Mouse (Mus musculus): Measurements from ENCODE around the gene Tnpo3. TPM values are rescaled to one million over a fixed set of nuclear protein-coding genes. Genes with fewer than 3 reads are reported as not detected.

The Tnpo3 gene
- total and polyA plus RNA-seq, 3 experiments, result 32.7 to 44.1 (median 43.0) TPM

GRCm38 (mm10) chr6:29641816-29642215, 32.1 kb upstream of the Tnpo3 start:
- 79% methylated on average over 4 of the region's 4 CpGs for WGBS
- DNase-seq, result no peak
- intact Hi-C loops (cut with DNase I), result loop anchor here (10.0 kb wide), 1 partner anchor 247 kb away; the partner anchor contains the start of gene Ccdc136
- H3K9ac ChIP-seq (ENCODE audit: low read depth, low read length), result no peak overlapping the region
- no peaks in the 10 kb centered on the region; the same call in 1 of the 2 replicates for H3K36me3 ChIP-seq (ENCODE audit: control insufficient read depth, insufficient read depth, low read length)
- H3K4me3 ChIP-seq, result no peak overlapping the region
- TF ChIP-seq CTCF (IDR thresholded peaks at IDR 0.05) (no peak), POLR2A (IDR thresholded peaks at IDR 0.05; ENCODE audit: insufficient read depth, low read depth, low read length) (no peak), EP300 (IDR thresholded peaks at IDR 0.05; ENCODE audit: insufficient read depth, low read depth, low read length) (no peak)
- no peak overlapping the region for H3K27ac ChIP-seq
- H3K79me2 ChIP-seq (replicated peaks; ENCODE audit: control insufficient read depth, insufficient read depth, low read length), result no peaks in the 10 kb centered on the region
- H3K4me1 ChIP-seq (ENCODE audit: control insufficient read depth, insufficient read depth, low read length), result no peaks in the 10 kb centered on the region
- no peaks in the 10 kb centered on the region; the same call in 1 of the 2 replicates for H3K27me3 ChIP-seq (ENCODE audit: control insufficient read depth, insufficient read depth, low read length)

- H3K36me3 ChIP-seq (ENCODE audit: control insufficient read depth, insufficient read depth, low read length), result no peaks in the 10 kb centered on the region; the same call in 1 of the 2 replicates
- H3K79me2 ChIP-seq (replicated peaks; ENCODE audit: control insufficient read depth, insufficient read depth, low read length), result no peaks in the 10 kb centered on the region
- WGBS, result 39% methylated on average over 7 of the region's 7 CpGs
- H3K4me1 ChIP-seq (ENCODE audit: control insufficient read depth, insufficient read depth, low read length), result no peaks in the 10 kb centered on the region
- H3K27ac ChIP-seq, result no peak overlapping the region
- intact Hi-C loops (cut with DNase I), result loop anchor here (10.0 kb wide), 1 partner anchor 245 kb away; the partner anchor contains the start of gene Ccdc136
- H3K27me3 ChIP-seq (ENCODE audit: control insufficient read depth, insufficient read depth, low read length), result no peaks in the 10 kb centered on the region; the same call in 1 of the 2 replicates
- H3K9ac ChIP-seq (ENCODE audit: low read depth, low read length), result no peak overlapping the region
- no peak overlapping the region for H3K4me3 ChIP-seq
- TF ChIP-seq POLR2A (IDR thresholded peaks at IDR 0.05; ENCODE audit: insufficient read depth, low read depth, low read length), result no peak
- no peak for TF ChIP-seq EP300 (IDR thresholded peaks at IDR 0.05; ENCODE audit: insufficient read depth, low read depth, low read length)
- no peak for TF ChIP-seq CTCF (IDR thresholded peaks at IDR 0.05)
- DNase-seq, result no peak
Observed at GRCm38 (mm10) chr6:29639580-29640419, 30.1 kb upstream of the Tnpo3 start.

GRCm38 (mm10) chr6:29638844-29639460, 29.3 kb upstream of the Tnpo3 start:
- Histone ChIP-seq H3K27ac (no peak overlapping the region), H3K4me3 (no peak overlapping the region), H3K4me1 (ENCODE audit: control insufficient read depth, insufficient read depth, low read length) (no peaks in the 10 kb centered on the region), H3K27me3 (ENCODE audit: control insufficient read depth, insufficient read depth, low read length) (no peaks in the 10 kb centered on the region; the same call in 1 of the 2 replicates), H3K79me2 (replicated peaks; ENCODE audit: control insufficient read depth, insufficient read depth, low read length) (no peaks in the 10 kb centered on the region), H3K9ac (ENCODE audit: low read depth, low read length) (no peak overlapping the region), H3K36me3 (ENCODE audit: control insufficient read depth, insufficient read depth, low read length) (no peaks in the 10 kb centered on the region; the same call in 1 of the 2 replicates)
- 6% methylated on average over 15 of the region's 16 CpGs for WGBS
- no peak for TF ChIP-seq POLR2A (IDR thresholded peaks at IDR 0.05; ENCODE audit: insufficient read depth, low read depth, low read length)
- TF ChIP-seq CTCF (IDR thresholded peaks at IDR 0.05), result no peak
- intact Hi-C loops (cut with DNase I), result no loop called here
- DNase-seq, result no peak

DNA sequence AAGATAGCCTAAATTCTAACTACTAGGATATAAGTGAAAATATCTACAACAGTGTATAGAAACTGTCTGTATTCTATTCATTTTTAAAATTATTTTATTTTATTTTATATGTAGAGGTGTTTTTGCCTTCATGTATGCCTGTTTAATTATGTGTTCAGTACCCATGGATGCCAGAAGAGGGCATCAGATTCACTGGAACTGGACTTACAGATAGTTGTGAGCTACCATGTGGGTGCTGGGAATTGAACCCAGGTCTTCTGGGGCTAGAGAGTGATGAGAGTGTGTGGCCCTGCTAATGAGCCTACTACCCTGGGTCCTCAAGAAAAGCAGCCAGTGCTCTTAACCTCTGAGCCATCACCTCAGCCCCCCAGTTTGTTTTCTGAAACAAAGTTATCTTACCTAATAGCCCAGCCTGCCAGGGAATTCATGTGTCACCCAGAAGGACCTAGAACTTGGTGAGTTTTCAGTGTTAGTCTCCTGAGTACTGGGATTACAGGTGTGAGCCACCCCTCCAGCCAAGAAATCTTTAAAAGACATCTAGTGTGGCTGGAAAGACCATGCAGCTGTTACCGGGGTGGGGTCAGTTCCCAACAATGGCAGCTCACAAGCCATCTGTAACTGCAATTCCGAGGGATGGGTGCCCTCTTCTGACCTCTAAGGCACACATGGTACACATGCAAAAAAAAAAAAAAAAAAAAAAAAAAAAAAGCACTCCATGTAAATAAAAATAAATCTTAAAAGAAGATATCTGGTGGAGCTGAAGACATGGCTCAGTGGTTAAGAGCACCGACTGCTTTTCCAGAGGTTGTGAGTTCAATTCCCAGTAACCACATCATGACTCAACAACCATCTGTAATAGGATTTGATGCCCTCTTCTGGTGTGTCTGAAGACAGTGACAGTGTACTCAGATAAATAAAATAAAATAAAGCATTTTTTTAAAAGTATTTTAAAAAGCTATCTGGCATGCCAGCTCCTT, 28.0 kb upstream of the Tnpo3 start:
- no peak overlapping the region for H3K4me3 ChIP-seq
- no peak overlapping the region for H3K9ac ChIP-seq (ENCODE audit: low read depth, low read length)
- no peak overlapping the region for H3K27ac ChIP-seq
- H3K79me2 ChIP-seq (replicated peaks; ENCODE audit: control insufficient read depth, insufficient read depth, low read length), result no peaks in the 10 kb centered on the region
- no peak for DNase-seq
- H3K27me3 ChIP-seq (ENCODE audit: control insufficient read depth, insufficient read depth, low read length), result no peaks in the 10 kb centered on the region; the same call in 1 of the 2 replicates
- WGBS, result 74% methylated on average over 3 of the region's 3 CpGs
- intact Hi-C loops (cut with DNase I), result no loop called here
- no peak for TF ChIP-seq POLR2A (IDR thresholded peaks at IDR 0.05; ENCODE audit: insufficient read depth, low read depth, low read length)
- no peak for TF ChIP-seq EP300 (IDR thresholded peaks at IDR 0.05; ENCODE audit: insufficient read depth, low read depth, low read length)
- no peak for TF ChIP-seq CTCF (IDR thresholded peaks at IDR 0.05)
- no peaks in the 10 kb centered on the region for H3K36me3 ChIP-seq (ENCODE audit: control insufficient read depth, insufficient read depth, low read length)
- H3K4me1 ChIP-seq (ENCODE audit: control insufficient read depth, insufficient read depth, low read length), result no peaks in the 10 kb centered on the region

GRCm38 (mm10) chr6:29636322-29637092, 26.8 kb upstream of the Tnpo3 start:
- no peaks in the 10 kb centered on the region for H3K79me2 ChIP-seq (replicated peaks; ENCODE audit: control insufficient read depth, insufficient read depth, low read length)
- H3K9ac ChIP-seq (ENCODE audit: low read depth, low read length), result no peak overlapping the region
- H3K4me1 ChIP-seq (ENCODE audit: control insufficient read depth, insufficient read depth, low read length), result no peaks in the 10 kb centered on the region
- no peak overlapping the region for H3K27ac ChIP-seq
- H3K36me3 ChIP-seq (ENCODE audit: control insufficient read depth, insufficient read depth, low read length), result no peaks in the 10 kb centered on the region
- no peak for DNase-seq
- TF ChIP-seq EP300 (IDR thresholded peaks at IDR 0.05; ENCODE audit: insufficient read depth, low read depth, low read length), result no peak
- no peak for TF ChIP-seq POLR2A (IDR thresholded peaks at IDR 0.05; ENCODE audit: insufficient read depth, low read depth, low read length)
- no peak for TF ChIP-seq CTCF (IDR thresholded peaks at IDR 0.05)
- 84% methylated on average over 4 of the region's 4 CpGs for WGBS
- intact Hi-C loops (cut with DNase I), result no loop called here
- peaks cover 2% of the 10 kb centered on the region for H3K27me3 ChIP-seq (ENCODE audit: control insufficient read depth, insufficient read depth, low read length)
- no peak overlapping the region for H3K4me3 ChIP-seq
